Mouse (Mus musculus) cortical plate, adult 2 months (tissue): ENCODE results near the gene Fam207a. TPM values are rescaled to one million over a fixed set of nuclear protein-coding genes. Genes with fewer than 3 reads are reported as not detected.

Experiments
- H3K27ac ChIP-seq: fragments of 200-500 bp; 2 replicates; pipeline ENCODE4 v1.5.1; 2012; ENCODE audit warnings: low read length, control low read depth, inconsistent platforms; ENCODE audit not compliant: insufficient read depth
- H3K4me1 ChIP-seq: fragments of 200-500 bp; 2 replicates; pipeline ENCODE4 v1.6.1; 2011; ENCODE audit warnings: low read length; ENCODE audit not compliant: control insufficient read depth, insufficient read depth
- H3K4me3 ChIP-seq: fragments of 200-500 bp; 2 replicates; pipeline ENCODE4 v1.5.1; 2011; ENCODE audit warnings: mild to moderate bottlenecking, low read length, control low read depth; ENCODE audit not compliant: insufficient read depth
- CTCF ChIP-seq: fragments of 200-500 bp; IDR thresholded peaks from 2 replicates; pipeline ENCODE4 v1.5.1; 2011; ENCODE audit warnings: mild to moderate bottlenecking, control low read depth, low read length; ENCODE audit not compliant: insufficient read depth; ENCODE audit errors: extremely low read depth
- POLR2A ChIP-seq: fragments of 200-500 bp; IDR thresholded peaks from 2 replicates; pipeline ENCODE4 v1.6.1; 2011; ENCODE audit warnings: mild to moderate bottlenecking, low read length, control low read depth; ENCODE audit not compliant: insufficient read depth; ENCODE audit errors: extremely low read depth
- polyA plus RNA-seq: library from polyadenylated mRNA; depleted of rRNA; stranded (reverse); fragments of >200 nt; gene quantifications from 2 replicates; pipeline ENCODE4 v1.2.3, GENCODE M21; 2012

The Fam207a gene
- polyA plus RNA-seq, 1 experiment = 35.1 TPM

DNA sequence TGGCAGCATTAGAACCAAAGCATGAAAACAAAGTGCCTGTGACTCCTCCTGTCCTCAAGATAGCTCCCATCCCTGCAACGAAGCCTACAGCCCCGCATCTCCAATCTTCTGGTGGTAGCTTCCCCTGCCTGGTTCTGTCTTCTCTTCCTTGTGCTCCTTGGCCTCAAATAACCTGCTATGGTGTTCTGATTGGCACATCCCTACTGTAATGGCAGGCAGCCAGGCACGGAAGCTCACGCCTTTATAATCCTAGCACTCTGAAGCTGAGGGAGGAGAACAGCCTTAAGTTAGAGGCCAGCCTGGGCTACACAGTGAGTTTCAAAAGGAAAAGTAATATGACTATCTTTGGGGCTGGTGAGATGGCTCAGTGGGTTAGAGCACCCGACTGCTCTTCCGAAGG, 11.4 kb downstream of the Fam207a start:
- Histone ChIP-seq H3K4me3 (no peak overlapping the region), H3K27ac (no peak overlapping the region), H3K4me1 (no peaks in the 10 kb centered on the region)
- TF ChIP-seq CTCF (no peak), POLR2A (no peak)

DNA sequence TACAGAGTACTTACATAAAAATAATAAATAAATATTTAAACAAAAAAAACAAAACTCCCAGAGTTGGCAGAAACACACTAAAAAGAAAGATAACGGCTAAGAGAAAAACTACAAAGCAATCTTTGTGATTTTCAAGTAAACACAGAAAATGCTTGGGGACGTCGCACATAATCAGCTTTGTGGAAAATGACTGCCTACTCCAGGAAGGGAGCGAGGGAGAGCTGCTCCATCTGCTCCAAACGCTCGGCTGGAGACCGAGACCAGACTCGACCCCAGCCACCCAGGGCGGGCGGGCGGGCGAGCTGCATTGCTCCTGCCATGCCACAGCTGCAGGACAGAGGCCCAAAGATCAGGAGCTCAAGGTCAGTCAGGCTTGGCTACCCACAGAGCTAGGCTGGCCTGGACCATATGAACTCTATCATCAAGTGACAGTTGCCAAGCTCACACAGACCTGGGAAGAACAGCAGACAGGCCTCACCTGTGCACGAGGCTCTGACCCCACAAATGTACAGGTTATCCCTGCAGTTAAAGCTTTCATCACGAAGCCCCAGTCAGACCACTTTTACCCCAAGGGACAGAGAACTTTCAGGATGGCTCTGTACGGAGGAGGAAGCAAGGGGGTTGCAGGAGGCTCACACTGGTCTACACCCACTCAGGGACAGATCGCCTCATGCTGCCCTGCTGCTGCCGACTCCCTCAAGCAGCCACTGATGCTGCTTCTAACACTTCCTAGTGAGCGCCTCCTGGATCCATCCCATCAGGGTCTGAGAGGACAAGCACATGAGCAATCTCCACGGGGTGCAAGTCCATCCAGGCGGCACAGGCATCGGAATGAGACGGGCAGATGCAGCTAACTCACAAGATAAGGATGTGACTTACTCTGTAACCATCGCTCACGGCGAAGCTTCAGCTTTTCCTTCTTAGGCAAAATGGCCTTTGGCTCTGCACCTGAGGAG, 12.3 kb downstream of the Fam207a start:
- no peaks in the 10 kb centered on the region for H3K4me1 ChIP-seq
- no peak for TF ChIP-seq CTCF
- TF ChIP-seq POLR2A = no peak
- no peak overlapping the region for H3K27ac ChIP-seq
- no peak overlapping the region for H3K4me3 ChIP-seq

- Histone ChIP-seq H3K4me3 (no peak overlapping the region), H3K27ac (no peak overlapping the region), H3K4me1 (peaks cover 2% of the 10 kb centered on the region)
- TF ChIP-seq CTCF = no peak
- no peak for TF ChIP-seq POLR2A
Measured at GRCm38 (mm10) chr10:77500636-77501035, 14.9 kb downstream of the Fam207a start.

DNA sequence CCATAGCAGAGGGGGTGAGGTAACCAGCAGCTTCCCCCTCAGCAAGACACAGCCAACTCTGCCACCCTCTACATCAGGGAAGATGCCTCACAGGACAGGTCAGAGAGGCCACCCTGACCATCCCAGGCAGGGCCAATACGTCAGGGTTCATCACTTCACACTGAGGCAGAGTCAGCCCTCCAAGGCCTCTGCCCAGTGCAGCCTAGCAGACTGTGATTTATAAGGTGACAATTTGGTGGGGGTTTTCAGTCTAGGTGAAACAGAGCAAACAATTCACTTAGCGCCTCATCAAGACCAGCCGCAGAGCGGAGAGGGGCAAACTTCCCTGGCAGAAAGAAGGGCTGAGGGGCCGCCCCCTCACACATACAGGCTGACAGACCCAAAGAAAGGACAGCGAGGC, 17.3 kb downstream of the Fam207a start:
- H3K4me3 ChIP-seq = no peak overlapping the region
- H3K27ac ChIP-seq = no peak overlapping the region
- H3K4me1 ChIP-seq = peaks cover 3% of the 10 kb centered on the region
- TF ChIP-seq CTCF = no peak

DNA sequence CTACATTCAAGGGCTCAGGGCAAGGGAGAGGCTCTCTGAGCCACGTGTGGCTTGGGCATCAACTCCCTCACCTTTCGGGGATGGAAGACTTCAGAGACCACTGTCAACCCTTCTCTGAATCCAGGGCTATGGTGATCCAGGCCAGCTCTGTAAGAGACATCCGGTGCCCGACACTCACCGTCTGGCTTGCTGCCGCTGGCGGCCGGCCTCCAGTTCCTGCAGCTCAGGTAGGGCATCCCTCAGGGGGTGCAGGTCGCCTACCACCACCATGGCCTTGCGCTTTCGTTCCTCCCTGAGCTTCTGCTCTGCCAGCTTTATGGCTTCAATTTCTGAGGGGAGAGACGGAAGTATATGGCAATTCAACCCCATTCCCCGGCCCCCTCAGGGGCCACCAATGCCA, 18.4 kb downstream of the Fam207a start:
- TF ChIP-seq CTCF = no peak
- TF ChIP-seq POLR2A = no peak

GRCm38 (mm10) chr10:77492885-77493284, 22.7 kb downstream of the Fam207a start:
- Histone ChIP-seq H3K4me3 (no peak overlapping the region), H3K27ac (no peak overlapping the region), H3K4me1 (peaks cover 8% of the 10 kb centered on the region)
- TF ChIP-seq POLR2A = no peak
- TF ChIP-seq CTCF = no peak

More for the DNA sequence above, 18.4 kb downstream of the Fam207a start:
- H3K4me1 ChIP-seq = peaks cover 3% of the 10 kb centered on the region
- H3K27ac ChIP-seq = no peak overlapping the region
- no peak overlapping the region for H3K4me3 ChIP-seq

GRCm38 (mm10) chr10:77491585-77491984, 24.0 kb downstream of the Fam207a start:
- TF ChIP-seq POLR2A = no peak
- H3K27ac ChIP-seq = peak overlapping the region; percentile 61
- no peak overlapping the region for H3K4me3 ChIP-seq
- H3K4me1 ChIP-seq = peaks cover 8% of the 10 kb centered on the region

DNA sequence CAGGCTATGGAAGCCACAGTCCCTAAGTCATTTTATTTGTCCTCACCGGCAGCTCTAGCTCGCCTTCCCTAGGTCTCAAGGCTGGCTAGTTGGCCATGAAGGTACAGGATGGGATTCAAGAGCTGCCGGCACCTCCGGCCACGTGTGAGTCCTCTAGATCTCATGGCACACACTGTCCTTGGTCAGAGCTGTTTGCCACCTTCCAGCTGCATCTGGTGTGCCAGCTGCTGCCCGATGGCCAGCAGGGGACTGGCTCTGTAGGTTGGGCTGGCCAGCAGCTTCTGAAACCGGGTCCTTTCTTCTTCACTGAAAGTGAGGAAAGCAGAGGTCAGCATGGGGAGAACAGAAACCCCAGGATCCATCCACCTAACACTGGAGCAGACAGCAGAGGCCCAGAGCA, 27.4 kb downstream of the Fam207a start:
- TF ChIP-seq CTCF (no peak), POLR2A (no peak)
- H3K4me3 ChIP-seq = no peak overlapping the region
- no peak overlapping the region for H3K27ac ChIP-seq
- peaks cover 5% of the 10 kb centered on the region; the same call in 1 of the 2 replicates for H3K4me1 ChIP-seq

- no peak for TF ChIP-seq POLR2A
- TF ChIP-seq CTCF = no peak
- Histone ChIP-seq H3K4me3 (no peak overlapping the region), H3K27ac (no peak overlapping the region), H3K4me1 (no peaks in the 10 kb centered on the region)
Measured at GRCm38 (mm10) chr10:77485786-77486185, 29.8 kb downstream of the Fam207a start.
